Mouse (Mus musculus) spleen, postnatal 10 days (tissue): ENCODE data around the gene Arf3.
"Not testable (repeated sequence)": the region's sequence is repeated elsewhere in the genome, so short reads cannot be mapped to it uniquely, and the experiment has no call there.

Experiments
- DNase-seq, 2 experiments: peaks; one replicate each; pipeline ENCODE4 v3.0.0; 2021 to 2022; ENCODE audit warnings: low spot score in 2 of 2

Gene Arf3

GRCm38 (mm10) chr15:98762670-98763529 lies at the start of gene Arf3:
Arf3 (minus strand) TSS chr15:98763214.
- DNase-seq: peak; percentile 82 to 94

- not testable (repeated sequence) for DNase-seq
Measured at GRCm38 (mm10) chr15:98810212-98810611, 47.2 kb upstream of the Arf3 start.

- no peak for DNase-seq
Measured at GRCm38 (mm10) chr15:98809390-98809789, 46.4 kb upstream of the Arf3 start, which contains the start of gene Ddn. Ddn (minus strand) TSS chr15:98809490.

DNA sequence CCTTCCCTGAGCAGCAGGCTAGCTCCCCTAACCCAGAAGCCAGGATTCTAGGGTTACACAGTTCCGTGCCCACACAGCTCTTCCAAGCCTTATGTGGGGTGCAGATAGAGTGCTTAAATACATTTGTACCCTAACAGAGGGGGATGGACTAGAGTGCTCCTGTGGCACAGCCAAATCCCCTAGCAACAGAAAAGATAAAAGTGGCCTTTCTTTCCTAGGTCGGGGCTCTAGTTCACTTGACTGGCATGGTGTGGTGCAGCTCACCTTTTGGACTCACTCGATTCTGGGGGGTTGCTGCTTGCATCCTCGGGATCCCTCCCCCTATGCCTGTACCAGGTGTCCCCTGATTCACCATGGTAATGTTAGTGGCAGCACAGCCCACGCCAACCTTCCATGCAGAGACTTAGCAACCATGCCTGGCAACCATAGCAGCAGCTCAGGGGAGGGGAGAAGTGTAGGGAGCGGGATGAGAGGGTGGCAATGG lies 45.7 kb upstream of the Arf3 start:
- DNase-seq: no peak

DNA sequence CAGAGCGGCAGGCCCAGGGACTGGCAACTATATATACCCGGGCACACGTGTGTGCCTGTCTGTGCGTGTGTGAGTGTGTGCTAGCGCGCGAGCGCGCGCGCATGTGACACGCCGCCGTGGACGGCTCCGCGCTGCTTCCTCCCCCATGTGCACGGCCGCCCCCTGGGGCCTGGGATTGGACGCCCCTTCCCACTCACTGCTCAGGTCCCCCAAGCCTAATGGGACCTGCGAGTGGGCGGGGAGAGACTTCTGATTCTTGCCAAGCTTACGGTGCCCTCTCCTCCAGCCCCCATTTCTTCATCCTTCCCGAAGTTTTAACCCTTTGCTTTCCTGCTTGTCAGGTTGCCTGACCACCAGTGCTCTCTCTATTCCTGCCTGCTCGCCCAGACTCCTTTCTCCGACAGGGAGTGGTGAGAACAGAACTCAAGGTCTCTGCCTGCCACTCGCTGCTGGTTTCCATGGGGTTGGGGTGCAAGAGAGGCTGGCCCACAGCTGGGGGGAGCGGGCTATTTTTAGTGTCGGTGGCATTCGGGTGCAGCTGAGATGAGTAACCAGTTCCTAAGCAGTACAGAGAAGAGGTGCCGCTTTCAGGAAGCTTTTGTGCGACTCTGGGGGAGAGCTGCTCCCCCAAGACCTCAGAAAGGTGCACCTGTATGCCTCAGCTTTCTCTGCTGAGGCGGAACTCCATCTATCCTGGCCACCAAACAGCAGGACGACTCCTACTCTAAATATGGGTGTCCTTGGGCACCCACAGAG lies 45.1 kb upstream of the Arf3 start:
- peak in 1 of 2 experiments; percentile 56 for DNase-seq

- peak; percentile 35 to 55 for DNase-seq
Measured at GRCm38 (mm10) chr15:98806809-98807770, 44.1 kb upstream of the Arf3 start.

DNA sequence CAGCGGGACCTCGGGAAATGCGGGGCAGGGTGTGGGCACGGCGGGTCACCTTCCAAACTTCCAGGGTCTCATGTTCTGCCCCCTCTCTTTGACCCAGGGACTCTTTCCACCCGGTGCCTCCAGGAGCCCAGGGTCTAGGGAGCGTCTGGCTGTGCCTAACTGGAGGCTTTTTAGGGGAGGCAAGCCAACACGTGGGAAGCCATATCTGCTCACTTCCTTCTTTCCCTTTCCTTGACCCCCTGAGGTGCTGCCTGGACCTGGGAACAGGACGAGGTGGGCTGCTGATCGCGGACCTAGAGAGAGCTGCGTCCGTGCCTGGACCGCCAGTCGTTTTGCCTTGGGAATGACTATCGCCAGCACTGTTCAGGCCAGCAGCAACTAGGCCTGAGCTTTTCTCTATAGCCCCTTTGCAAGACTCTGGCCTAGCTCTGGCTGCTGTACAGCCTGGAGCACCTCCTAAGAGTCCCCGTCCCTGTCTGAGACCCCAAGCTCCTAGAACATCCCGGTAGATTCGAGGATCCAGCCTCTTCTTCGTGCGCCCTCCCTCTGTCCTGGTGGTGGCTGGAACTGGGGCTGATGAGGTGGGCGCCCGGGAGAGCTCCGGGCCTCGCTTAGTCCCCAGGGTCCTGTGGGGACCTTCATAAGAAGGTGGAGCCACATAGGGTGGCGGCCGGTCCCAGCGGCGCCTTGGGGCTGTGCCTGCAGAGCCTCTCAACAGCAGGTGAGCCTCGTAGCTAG lies 43.2 kb upstream of the Arf3 start:
- DNase-seq: no peak

GRCm38 (mm10) chr15:98805324-98806040 lies 42.5 kb upstream of the Arf3 start:
- DNase-seq: peak; percentile 36 to 62

DNA sequence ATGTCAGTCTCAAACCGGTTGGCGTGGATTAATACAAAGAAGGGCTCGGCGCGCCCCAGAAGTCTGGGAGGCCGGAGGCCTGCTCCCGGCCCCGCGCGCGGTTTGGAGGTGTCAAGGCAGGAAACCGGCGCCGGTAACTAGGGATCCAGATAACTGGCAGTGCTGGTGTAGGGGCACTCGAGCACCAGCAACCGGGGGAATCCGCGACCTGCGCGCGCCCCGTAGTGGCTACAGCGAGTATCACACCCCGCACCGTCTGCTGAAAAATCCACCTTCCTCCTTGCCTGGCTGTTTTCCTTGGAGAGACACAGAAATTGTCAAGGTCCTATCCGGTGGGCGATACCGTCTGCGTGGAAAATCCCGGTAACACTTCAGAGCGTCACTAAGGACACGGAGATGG lies 41.0 kb upstream of the Arf3 start:
- DNase-seq: peak; percentile 75 to 86

- no peak for DNase-seq
Measured at GRCm38 (mm10) chr15:98802926-98803325, 39.9 kb upstream of the Arf3 start.

DNA sequence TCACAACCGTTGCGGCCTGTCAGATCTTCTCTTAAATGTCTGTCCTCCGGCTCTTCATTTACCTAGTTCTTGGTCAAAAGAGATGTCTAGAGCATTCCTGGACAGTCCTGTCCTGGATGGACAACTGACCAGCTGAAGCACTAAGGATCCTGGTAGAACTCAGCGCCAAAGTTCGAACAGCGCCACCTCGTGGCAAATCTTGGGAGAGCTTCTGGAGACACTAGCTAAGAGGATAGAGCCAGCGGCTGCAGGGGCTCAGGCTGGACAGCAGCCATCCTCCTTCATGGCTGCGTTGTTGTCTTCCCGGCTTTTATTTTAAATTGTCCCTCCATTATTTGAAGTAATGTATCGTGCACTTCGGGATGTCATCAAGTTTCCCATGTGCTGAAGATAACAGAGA lies 36.4 kb upstream of the Arf3 start:
- peak; percentile 72 to 86 for DNase-seq

GRCm38 (mm10) chr15:98798903-98799302 lies 35.9 kb upstream of the Arf3 start:
- DNase-seq: no peak

DNA sequence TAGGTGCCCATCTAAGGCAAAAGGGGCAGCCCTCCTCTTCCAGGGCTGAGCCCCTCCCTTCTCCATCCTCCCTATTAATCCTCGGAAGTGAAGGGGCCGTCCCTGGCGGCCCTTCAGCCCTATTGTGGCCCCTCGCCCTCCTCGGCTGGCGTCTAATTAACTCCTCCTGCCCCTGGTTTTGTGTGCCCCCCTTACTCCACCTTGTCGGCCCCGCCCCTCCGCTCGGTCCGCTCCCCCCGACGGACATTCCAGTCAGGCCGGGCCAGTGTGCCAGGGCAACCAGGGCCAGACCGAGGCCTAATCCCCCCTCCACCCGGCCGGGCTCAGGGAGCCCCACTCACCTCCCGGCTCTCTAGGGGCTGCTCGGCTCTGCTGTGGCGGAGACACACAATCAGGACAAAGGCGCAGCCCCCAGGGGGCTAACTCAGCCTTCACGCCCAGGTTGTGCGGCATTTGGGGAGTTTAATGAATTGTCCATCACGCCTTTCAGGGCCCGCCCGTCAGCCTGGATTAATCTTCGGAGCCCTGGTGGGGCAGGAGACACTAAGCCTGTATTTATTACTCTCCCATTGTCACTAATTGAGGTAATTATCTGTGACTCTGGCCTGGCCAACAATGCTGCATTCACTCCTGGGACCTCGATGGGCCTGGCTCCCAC lies 35.0 kb upstream of the Arf3 start:
- no peak for DNase-seq

DNA sequence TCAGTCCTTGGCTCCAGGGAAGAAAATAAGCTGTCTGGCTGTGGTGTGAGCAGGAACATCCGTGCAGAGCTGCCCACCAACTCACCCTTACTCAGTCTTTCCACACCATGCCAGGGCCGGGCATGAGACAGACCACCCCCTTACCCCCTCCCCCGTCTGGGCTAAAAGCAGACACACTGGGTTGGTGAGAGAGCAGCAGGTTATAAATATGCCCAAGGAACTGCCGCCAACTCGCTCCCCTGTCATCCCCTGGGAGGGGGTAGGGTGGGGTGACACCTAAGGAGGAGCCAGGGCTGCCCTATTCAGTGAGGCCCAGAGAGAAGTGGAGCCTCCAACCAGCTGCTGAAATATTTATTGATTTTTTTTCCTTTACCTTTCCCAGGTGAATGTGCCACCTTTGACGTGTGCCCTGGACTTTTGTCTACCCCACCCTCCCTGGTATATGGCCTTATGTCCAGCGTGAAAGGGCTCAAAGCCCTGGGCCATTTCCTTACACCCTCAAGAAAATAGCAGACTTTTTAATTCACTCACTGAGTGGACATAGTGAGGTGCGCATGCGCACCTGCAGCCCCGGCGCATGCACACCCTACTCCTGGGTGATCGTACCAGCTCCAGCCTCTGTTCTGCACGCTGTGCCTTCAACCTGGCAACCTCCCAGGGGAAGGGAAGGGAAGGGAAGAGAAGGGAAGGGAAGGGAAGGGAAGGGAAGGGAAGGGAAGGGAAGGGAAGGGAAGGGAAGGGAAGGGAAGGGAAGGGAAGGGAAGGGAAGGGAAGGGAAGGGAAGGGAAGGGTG lies 34.0 kb upstream of the Arf3 start:
- DNase-seq: no peak

- no peak for DNase-seq
Measured at GRCm38 (mm10) chr15:98793141-98793698, 30.2 kb upstream of the Arf3 start.

GRCm38 (mm10) chr15:98792233-98793020 lies 29.4 kb upstream of the Arf3 start:
- no peak for DNase-seq

GRCm38 (mm10) chr15:98791771-98792170 lies 28.8 kb upstream of the Arf3 start:
- no peak for DNase-seq

DNA sequence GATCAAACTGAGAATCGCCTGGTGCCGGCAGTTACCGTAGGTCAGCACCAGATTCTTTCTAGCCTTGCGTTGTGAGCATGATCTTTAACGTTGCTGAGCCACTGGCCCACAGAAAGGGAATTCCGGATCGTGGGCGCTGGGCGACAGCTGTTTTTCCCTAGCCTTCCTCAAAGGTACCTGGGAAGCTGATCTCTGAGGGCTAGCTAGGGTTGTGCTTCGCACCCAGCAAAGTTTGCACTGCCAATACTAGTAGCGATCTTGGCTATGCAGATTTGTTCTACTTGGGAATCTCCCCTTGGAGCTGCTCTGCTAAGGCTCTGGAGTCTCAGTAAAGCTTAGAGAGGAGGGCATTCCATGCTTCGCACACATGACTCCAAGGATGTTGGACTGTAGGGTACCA lies 28.2 kb upstream of the Arf3 start:
- DNase-seq: no peak
